Mouse (Mus musculus): ENCODE measurements at regions not wholly inside any gene's neighbourhood (a gene's known extent, or its start where the extent isn't known, plus 50 kb on each side); places are given as distances from the start of the nearest gene placed in this dataset.

- in situ Hi-C loops (cut with MboI): no loop called here
Measured at GRCm38 (mm10) chr3:52158788-52159260, 53.9 kb upstream of the Maml3 start.

- in situ Hi-C loops (cut with MboI): no loop called here
Measured at GRCm38 (mm10) chr3:52161688-52162087, 56.8 kb upstream of the Maml3 start.

GRCm38 (mm10) chr3:52163990-52164389 lies 59.1 kb upstream of the Maml3 start:
- in situ Hi-C loops (cut with MboI): no loop called here

GRCm38 (mm10) chr3:52167420-52167819 lies 62.5 kb upstream of the Maml3 start:
- in situ Hi-C loops (cut with MboI): no loop called here

GRCm38 (mm10) chr3:52170847-52171246 lies 66.0 kb upstream of the Maml3 start:
- in situ Hi-C loops (cut with MboI): no loop called here

GRCm38 (mm10) chr3:52171303-52171702 lies 66.4 kb upstream of the Maml3 start:
- in situ Hi-C loops (cut with MboI): no loop called here

GRCm38 (mm10) chr3:52173490-52173889 lies 68.6 kb upstream of the Maml3 start:
- in situ Hi-C loops (cut with MboI): no loop called here

GRCm38 (mm10) chr3:52176108-52176507 lies 71.2 kb upstream of the Maml3 start:
- in situ Hi-C loops (cut with MboI): no loop called here

- in situ Hi-C loops (cut with MboI): no loop called here
Measured at GRCm38 (mm10) chr3:52178851-52179250, 74.0 kb upstream of the Maml3 start.

GRCm38 (mm10) chr3:52179686-52180085 lies 74.8 kb upstream of the Maml3 start:
- in situ Hi-C loops (cut with MboI): no loop called here

- in situ Hi-C loops (cut with MboI): no loop called here
Measured at GRCm38 (mm10) chr3:52180306-52180705, 75.4 kb upstream of the Maml3 start.

GRCm38 (mm10) chr3:52180785-52181184 lies 75.9 kb upstream of the Maml3 start:
- in situ Hi-C loops (cut with MboI): no loop called here

- in situ Hi-C loops (cut with MboI): no loop called here
Measured at GRCm38 (mm10) chr3:52181326-52182101, 76.6 kb upstream of the Maml3 start.

GRCm38 (mm10) chr3:52184241-52184640 lies 79.4 kb upstream of the Maml3 start:
- in situ Hi-C loops (cut with MboI): no loop called here

- in situ Hi-C loops (cut with MboI): no loop called here
Measured at GRCm38 (mm10) chr3:52185351-52185750, 80.5 kb upstream of the Maml3 start.

GRCm38 (mm10) chr3:52187401-52187801 lies 80.7 kb upstream of the Foxo1 start:
- in situ Hi-C loops (cut with MboI): no loop called here

GRCm38 (mm10) chr3:52188303-52188702 lies 79.8 kb upstream of the Foxo1 start:
- in situ Hi-C loops (cut with MboI): no loop called here

GRCm38 (mm10) chr3:52189016-52189415 lies 79.1 kb upstream of the Foxo1 start:
- in situ Hi-C loops (cut with MboI): no loop called here

- in situ Hi-C loops (cut with MboI): loop anchor here (10.0 kb wide), 1 partner anchor 485 kb away; no protein-coding TSS in a partner anchor
Measured at GRCm38 (mm10) chr3:52190021-52190420, 78.1 kb upstream of the Foxo1 start.

- in situ Hi-C loops (cut with MboI): loop anchor here (10.0 kb wide), 1 partner anchor 488 kb away; no protein-coding TSS in a partner anchor
Measured at GRCm38 (mm10) chr3:52193026-52193425, 75.1 kb upstream of the Foxo1 start.

- in situ Hi-C loops (cut with MboI): loop anchor here (10.0 kb wide), 1 partner anchor 489 kb away; no protein-coding TSS in a partner anchor
Measured at GRCm38 (mm10) chr3:52194216-52194615, 73.9 kb upstream of the Foxo1 start.

GRCm38 (mm10) chr3:52195486-52195885 lies 72.7 kb upstream of the Foxo1 start:
- in situ Hi-C loops (cut with MboI): loop anchor here (10.0 kb wide), 1 partner anchor 491 kb away; no protein-coding TSS in a partner anchor

Data from mature B cell (primary cell).